Mouse (Mus musculus) forebrain, embryonic 12.5 days (tissue): ENCODE data around the gene Prmt1. TPM values are rescaled to one million over a fixed set of nuclear protein-coding genes. Genes with fewer than 3 reads are reported as not detected.
A peak's percentile ranks its signal among the peaks of the same experiment; 100 is the strongest.
"Not testable (repeated sequence)": the region's sequence is repeated elsewhere in the genome, so short reads cannot be mapped to it uniquely, and the experiment has no call there.

Source experiments
- ATAC-seq: fragments of 200-750 bp; cut with Nextera tagmentation; 2 replicates; pipeline ENCODE4 v1.8.0; 2017; ENCODE audit warnings: moderate TSS enrichment; ENCODE audit not compliant: low FRiP score
- H3K27ac ChIP-seq: fragments of 300-500 bp; sonication (generic); 2 replicates; pipeline ENCODE4 v1.5.1; 2016; ENCODE audit warnings: mild to moderate bottlenecking
- H3K27me3 ChIP-seq: fragments of 300-500 bp; sonication (generic); 2 replicates; pipeline ENCODE4 v1.6.1; 2016; ENCODE audit warnings: mild to moderate bottlenecking
- H3K36me3 ChIP-seq: fragments of 300-500 bp; sonication (generic); replicated peaks from 2 replicates; pipeline ENCODE4 v1.6.1; 2016; ENCODE audit warnings: mild to moderate bottlenecking
- H3K4me1 ChIP-seq: fragments of 300-500 bp; sonication (generic); 2 replicates; pipeline ENCODE4 v1.6.1; 2016
- H3K4me2 ChIP-seq: fragments of 300-500 bp; sonication (generic); 2 replicates; pipeline ENCODE4 v1.6.1; 2016; ENCODE audit warnings: mild to moderate bottlenecking, moderate library complexity
- H3K4me3 ChIP-seq: fragments of 300-500 bp; sonication (generic); replicated peaks from 2 replicates; pipeline ENCODE4 v1.5.1; 2016; ENCODE audit warnings: mild to moderate bottlenecking
- H3K9ac ChIP-seq: fragments of 300-500 bp; sonication (generic); 2 replicates; pipeline ENCODE4 v1.6.1; 2016; ENCODE audit warnings: mild to moderate bottlenecking
- H3K9me3 ChIP-seq: fragments of 300-500 bp; sonication (generic); 2 replicates; pipeline ENCODE4 v1.6.1; 2016
- WGBS: fragments of 180-500 bp; shearing (Covaris S2); methylation state at CpG from one replicate; pipeline ENCODE4 v1.1.7; 2016; 5-methylcytosine and 5-hydroxymethylcytosine counted together
- polyA plus RNA-seq: library from polyadenylated mRNA; unstranded; fragments of >200 nt; fragmentation: Nextera tagmentation; extraction: Ambion mirVana; gene quantifications from 2 replicates; pipeline ENCODE4 v1.2.1, GENCODE M21; 2016

The Prmt1 gene
- polyA plus RNA-seq, result 585 and 631 TPM in 2 replicates

DNA sequence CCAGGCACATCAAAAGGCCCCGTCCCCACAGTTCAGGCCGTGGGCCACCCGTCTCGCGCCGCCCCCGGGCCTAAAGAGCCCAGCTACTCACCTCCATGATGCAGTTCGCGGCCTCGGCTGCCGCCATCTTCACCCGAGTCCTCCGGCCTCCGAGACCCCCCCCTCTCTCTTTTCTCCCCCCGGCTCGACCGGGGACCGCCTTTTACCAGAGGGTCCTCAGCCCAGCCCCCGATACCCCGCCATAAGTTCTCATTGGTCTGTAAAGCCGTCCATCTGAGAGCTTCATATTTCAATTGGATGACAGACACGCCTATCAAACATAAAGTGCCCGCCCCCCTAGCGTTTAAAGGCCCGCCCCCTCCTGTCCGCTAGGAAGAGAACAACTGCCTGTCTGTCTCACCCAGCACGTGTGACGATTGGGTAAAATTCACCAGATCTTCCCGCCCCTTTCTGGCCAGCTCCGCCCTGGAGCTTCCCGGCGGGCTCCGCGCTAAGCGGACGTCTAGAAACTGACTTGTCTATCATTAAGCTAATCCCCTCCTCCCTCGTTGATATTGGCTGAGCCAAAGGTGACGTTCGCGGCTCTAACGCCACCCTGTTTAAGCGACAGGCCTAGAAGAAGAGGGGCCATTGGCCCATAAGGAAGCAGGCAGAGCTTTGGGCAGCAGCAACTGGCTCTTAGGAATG, at the start of gene Prmt1:
Gene Prmt1 (minus strand): TSS at position 377 of the 687 bp plus-strand sequence.
- peak within 1 kb of the TSS; percentile 97 for H3K9ac ChIP-seq
- peak within 1 kb of the TSS; percentile 72 for H3K4me2 ChIP-seq
- no peaks in the 10 kb centered on the region for H3K27me3 ChIP-seq
- no peaks in the 10 kb centered on the region for H3K9me3 ChIP-seq
- under 1% methylated on average over 42 of the region's 42 CpGs for WGBS
- peaks cover 43% of the 10 kb centered on the region for H3K4me1 ChIP-seq
- H3K4me3 ChIP-seq, result peak within 1 kb of the TSS; percentile 96
- H3K27ac ChIP-seq, result peak within 1 kb of the TSS; percentile 95
- ATAC-seq, result peak; percentile 96
- H3K36me3 ChIP-seq, result peaks cover 35% of the 10 kb centered on the region

DNA sequence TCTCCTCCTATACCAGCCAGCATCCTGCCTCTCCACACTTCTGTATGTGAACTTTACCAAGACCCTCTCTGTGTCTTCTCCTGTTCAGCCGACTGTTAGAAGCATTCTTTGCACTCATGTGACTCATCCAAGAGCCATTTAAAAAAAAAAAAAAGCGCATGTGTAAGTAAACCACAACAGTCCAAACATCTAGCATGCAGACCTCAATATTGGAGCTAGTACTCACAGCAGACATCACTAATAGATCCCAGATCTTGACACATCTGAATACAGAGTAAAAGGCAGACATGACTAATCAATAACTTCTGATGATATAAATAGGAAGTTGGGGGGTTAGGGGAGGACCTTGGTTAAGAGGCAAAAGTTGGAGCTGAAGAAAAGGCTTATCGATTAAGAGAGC, 49.3 kb upstream of the Prmt1 start:
- Histone ChIP-seq H3K9me3 (no peaks in the 10 kb centered on the region), H3K9ac (no peak overlapping the region), H3K4me2 (no peak overlapping the region), H3K36me3 (peaks cover 99% of the 10 kb centered on the region), H3K4me3 (no peak overlapping the region), H3K27me3 (no peaks in the 10 kb centered on the region), H3K27ac (no peak overlapping the region), H3K4me1 (no peaks in the 10 kb centered on the region)
- 97% methylated on average over 3 of the region's 3 CpGs for WGBS
- no peak for ATAC-seq

DNA sequence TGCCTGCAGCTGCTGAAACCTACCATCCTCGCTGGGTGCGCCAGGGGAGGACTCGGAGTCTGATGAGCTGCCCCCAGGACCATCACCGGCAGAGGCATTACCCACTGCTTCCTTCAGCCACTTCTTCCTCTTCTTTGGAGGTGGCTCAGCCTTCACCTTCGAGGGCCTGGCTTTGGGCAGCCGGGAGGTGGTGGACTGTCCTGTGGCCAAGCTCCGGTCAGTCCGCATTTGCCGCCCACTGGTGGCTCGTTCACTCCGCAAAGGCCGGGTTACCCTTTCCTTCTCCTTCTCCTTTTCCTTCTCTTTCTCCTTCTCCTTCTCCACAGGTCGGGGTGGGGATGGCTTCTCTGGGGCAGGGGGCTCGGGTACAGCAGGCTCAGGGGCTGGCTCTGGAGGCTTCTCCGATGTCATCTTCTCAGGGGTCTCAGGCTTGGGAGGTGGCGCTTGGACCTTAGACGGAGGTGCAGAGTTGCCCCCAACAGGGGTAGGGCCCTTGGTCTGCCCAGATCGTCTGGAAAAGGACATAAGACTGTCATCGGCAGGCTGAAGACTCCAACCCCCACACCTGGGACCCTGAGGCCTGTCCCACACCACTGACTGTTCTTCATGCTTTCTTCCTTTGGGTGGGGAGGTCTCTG, 47.5 kb upstream of the Prmt1 start:
- no peak overlapping the region for H3K9ac ChIP-seq
- 96% methylated on average over 19 of the region's 19 CpGs for WGBS
- peaks cover 99% of the 10 kb centered on the region for H3K36me3 ChIP-seq
- H3K4me3 ChIP-seq, result no peak overlapping the region
- ATAC-seq, result no peak
- no peak overlapping the region for H3K4me2 ChIP-seq
- no peaks in the 10 kb centered on the region for H3K9me3 ChIP-seq
- H3K27ac ChIP-seq, result no peak overlapping the region
- H3K27me3 ChIP-seq, result no peaks in the 10 kb centered on the region
- H3K4me1 ChIP-seq, result no peaks in the 10 kb centered on the region

DNA sequence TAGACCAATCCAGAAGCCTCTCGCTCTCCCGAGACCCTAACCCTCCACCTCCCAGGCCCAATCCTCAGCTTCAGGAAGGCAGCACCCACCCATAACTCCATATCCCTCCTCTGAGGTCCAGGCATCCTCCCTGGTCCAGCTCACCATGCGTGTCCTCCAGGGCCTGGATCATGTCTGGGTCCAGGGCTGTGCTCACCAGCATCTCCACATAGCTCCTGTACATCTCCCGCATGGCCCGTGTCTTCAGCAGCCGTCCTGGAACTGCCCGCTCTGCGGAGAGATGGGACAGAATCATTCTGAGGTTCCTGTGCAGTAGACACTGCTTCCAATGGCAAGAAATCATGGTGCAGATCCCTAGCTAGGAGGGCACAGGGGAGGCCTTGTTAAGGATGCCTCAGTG, 44.5 kb upstream of the Prmt1 start:
- ATAC-seq, result no peak
- Histone ChIP-seq H3K4me1 (no peaks in the 10 kb centered on the region; the same call in 1 of the 2 replicates), H3K4me3 (no peak overlapping the region), H3K27me3 (no peaks in the 10 kb centered on the region), H3K9ac (no peak overlapping the region), H3K4me2 (no peak overlapping the region), H3K27ac (no peak overlapping the region), H3K9me3 (no peaks in the 10 kb centered on the region), H3K36me3 (peaks cover 89% of the 10 kb centered on the region)
- 92% methylated on average over 8 of the region's 8 CpGs for WGBS

DNA sequence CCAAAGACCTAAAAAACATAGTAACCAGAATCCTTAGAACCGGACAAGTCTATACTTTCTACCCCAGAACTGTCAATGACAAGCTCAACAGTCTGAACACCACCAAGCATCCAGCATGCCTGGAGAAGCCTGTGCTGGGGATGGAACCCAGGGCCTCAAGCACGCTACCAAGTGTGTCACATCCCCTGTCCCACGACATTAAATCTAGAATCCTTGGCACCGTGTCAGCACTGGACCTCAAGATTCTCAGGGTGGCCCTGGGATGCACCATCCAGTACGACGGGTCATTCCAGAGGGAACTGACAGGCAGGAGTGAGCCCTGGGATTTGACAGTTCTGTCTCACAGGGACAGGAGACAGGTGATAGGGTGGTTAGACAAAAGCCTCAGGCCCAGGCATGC, 43.6 kb upstream of the Prmt1 start:
- H3K36me3 ChIP-seq, result peaks cover 81% of the 10 kb centered on the region
- no peaks in the 10 kb centered on the region; the same call in 1 of the 2 replicates for H3K4me1 ChIP-seq
- H3K27ac ChIP-seq, result no peak overlapping the region
- H3K27me3 ChIP-seq, result no peaks in the 10 kb centered on the region
- H3K9ac ChIP-seq, result no peak overlapping the region
- no peak overlapping the region for H3K4me3 ChIP-seq
- no peaks in the 10 kb centered on the region for H3K9me3 ChIP-seq
- no peak overlapping the region for H3K4me2 ChIP-seq
- 91% methylated on average over 6 of the region's 6 CpGs for WGBS
- no peak for ATAC-seq

DNA sequence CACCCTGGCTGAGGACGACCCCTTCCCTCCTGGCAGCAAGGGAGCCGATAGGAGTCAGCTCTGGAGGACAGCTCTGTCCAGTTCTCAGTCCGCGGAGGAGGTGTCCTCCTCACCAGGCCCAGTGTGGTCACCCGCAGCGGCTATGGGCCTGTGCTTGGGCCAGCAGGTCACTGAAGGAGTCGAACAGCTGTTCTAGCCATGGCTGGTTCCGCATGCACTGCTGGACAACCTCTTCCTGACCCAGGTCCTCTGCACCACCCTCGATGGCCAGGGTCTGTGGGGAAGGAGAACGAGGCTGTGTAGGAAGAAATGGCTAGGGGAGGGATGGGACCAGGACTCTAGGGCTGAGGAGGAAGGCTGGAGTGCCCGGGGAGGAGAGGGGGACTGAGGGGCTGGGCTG, 42.0 kb upstream of the Prmt1 start:
- no peaks in the 10 kb centered on the region; the same call in 1 of the 2 replicates for H3K4me1 ChIP-seq
- no peak overlapping the region for H3K27ac ChIP-seq
- peaks cover 64% of the 10 kb centered on the region for H3K36me3 ChIP-seq
- no peaks in the 10 kb centered on the region for H3K9me3 ChIP-seq
- no peak overlapping the region for H3K4me3 ChIP-seq
- H3K27me3 ChIP-seq, result no peaks in the 10 kb centered on the region
- ATAC-seq, result no peak
- no peak overlapping the region for H3K9ac ChIP-seq
- WGBS, result 95% methylated on average over 11 of the region's 11 CpGs
- H3K4me2 ChIP-seq, result no peak overlapping the region

DNA sequence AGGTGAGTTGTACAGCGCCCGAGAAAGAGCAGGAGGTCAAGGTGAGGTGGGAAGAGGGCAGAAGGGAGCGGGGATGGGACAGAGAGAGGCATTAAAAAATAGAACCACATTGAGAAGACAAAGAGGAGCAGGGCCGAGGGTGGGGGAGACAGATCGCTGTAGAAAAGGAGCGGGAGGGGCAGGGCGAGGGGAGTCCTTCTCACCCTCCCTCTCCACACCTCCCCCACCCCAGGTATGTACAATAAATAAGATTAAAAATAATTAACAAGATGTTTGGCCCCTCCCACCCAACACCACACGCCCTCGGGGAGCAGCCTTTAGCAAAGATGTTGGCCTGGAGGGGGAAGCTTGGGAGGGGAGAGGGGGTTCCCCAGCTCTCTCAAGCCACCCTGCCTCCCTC, 41.4 kb upstream of the Prmt1 start:
- Histone ChIP-seq H3K4me3 (no peak overlapping the region), H3K4me1 (no peaks in the 10 kb centered on the region; the same call in 1 of the 2 replicates), H3K27me3 (no peaks in the 10 kb centered on the region), H3K9me3 (no peaks in the 10 kb centered on the region), H3K27ac (no peak overlapping the region), H3K4me2 (no peak overlapping the region), H3K9ac (no peak overlapping the region), H3K36me3 (peaks cover 58% of the 10 kb centered on the region)
- ATAC-seq, result no peak
- 92% methylated on average over 9 of the region's 9 CpGs for WGBS

DNA sequence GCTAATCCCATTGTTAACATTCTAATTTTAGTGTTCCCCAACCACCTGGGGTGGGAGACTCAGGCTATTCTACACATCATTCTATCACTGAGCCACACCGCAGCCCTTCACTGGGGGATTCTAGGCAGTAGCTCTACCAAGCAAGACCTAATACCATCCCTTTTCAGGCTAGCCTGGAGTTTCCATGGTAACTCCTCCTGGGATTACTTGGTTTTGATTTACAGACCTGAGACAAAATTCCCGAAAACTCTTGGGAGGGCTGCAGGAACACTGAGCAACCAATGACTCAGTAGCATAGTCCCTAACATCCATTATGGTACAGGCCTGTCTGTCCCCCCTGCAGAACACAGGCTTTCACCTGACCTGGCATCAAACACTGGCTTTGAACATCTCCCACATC, 39.9 kb upstream of the Prmt1 start:
- WGBS, result 63% methylated on average over 2 of the region's 2 CpGs
- no peak overlapping the region for H3K9ac ChIP-seq
- no peak overlapping the region for H3K27ac ChIP-seq
- H3K4me3 ChIP-seq, result no peak overlapping the region
- no peak overlapping the region for H3K4me2 ChIP-seq
- no peak; the same call in 1 of the 2 replicates for ATAC-seq
- no peaks in the 10 kb centered on the region for H3K27me3 ChIP-seq
- H3K9me3 ChIP-seq, result no peaks in the 10 kb centered on the region
- peaks cover 43% of the 10 kb centered on the region for H3K36me3 ChIP-seq
- H3K4me1 ChIP-seq, result no peaks in the 10 kb centered on the region; the same call in 1 of the 2 replicates

DNA sequence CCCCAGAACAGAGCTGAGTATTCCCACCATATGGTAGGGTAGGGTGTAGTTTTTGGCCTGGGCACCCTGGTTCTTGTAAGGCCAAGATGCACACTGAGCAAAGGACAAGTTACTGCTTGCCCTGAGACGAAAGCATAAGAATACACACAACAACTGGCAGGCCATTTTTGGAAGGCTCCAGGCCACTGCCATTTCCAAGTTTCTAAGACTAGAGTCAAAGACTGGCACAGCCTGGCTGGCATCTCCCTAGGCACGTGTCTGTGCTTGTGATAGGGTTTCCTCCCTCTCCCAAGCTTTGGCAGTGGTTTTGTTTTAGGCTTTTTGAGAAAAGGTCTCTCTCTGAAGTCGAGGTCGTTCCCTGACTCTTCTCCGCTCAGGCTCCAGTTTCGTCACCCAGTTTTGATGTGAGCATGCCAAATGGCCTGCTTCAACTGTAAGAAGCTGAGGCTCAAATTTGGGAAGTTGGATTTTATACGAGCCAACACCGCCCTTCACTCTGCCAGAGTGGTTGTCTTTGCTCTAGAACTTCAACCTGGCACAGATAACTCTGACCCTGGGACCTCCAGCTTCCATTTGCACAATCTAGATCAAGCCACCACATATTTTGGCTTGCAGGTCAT, 39.3 kb upstream of the Prmt1 start:
- Histone ChIP-seq H3K27ac (0 out of 2 replicates have a peak overlapping the region, but pooled peaks have one; percentile 42), H3K36me3 (peaks cover 38% of the 10 kb centered on the region), H3K9me3 (no peaks in the 10 kb centered on the region), H3K4me1 (no peaks in the 10 kb centered on the region; the same call in 1 of the 2 replicates), H3K9ac (no peak overlapping the region), H3K4me2 (no peak overlapping the region), H3K27me3 (no peaks in the 10 kb centered on the region), H3K4me3 (no peak overlapping the region)
- ATAC-seq, result no peak
- WGBS, result 81% methylated on average over 8 of the region's 8 CpGs

DNA sequence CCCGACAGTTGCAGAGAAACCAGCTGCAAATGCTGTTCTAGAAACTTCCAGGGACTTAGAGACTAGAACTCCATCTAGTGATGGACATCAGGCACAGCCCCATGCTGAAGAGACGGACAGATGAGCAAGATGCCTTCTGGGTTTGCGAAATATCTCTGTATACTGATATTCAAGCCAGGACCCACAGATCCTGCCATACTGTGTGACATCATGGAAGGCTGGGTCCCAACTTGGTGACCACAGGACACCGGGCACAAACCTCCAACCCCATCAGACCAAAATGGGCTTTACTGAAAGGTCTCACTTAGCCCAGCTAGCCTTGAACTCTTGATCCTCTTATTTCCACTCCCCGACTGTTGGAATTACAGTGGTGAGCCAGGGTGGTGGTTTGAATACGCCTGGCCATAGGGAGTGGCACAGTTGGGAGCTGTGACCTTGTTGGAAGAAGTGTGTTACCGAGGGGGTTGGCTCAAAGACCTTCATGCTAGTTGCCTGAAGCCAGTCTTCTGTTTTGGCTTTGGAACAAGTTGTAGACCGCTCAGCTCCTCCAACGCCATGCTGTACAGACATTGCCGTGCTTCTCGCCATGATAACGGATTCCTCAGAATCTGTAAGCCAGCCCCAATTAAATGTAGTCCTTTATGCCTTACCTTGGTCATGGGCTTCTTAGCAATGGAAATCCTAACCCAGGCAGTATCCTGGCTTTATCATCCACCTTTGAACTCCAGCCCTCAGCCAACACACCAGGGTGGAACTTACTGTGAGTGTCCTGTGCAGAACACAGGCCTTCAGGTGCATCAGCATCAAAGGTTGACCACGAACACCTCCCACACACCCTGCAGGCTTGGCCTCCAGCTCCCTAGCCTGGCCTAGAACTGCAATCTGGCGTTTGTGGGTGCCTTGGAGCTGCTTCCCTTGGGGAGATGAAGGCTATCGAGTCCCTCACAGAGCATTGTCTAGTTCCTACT, 38.2 kb upstream of the Prmt1 start:
- no peaks in the 10 kb centered on the region for H3K9me3 ChIP-seq
- H3K27ac ChIP-seq, result 0 out of 2 replicates have a peak overlapping the region, but pooled peaks have one; percentile 42
- peaks cover 27% of the 10 kb centered on the region for H3K36me3 ChIP-seq
- ATAC-seq, result no peak
- H3K4me3 ChIP-seq, result no peak overlapping the region
- no peaks in the 10 kb centered on the region; the same call in 1 of the 2 replicates for H3K4me1 ChIP-seq
- no peak overlapping the region for H3K4me2 ChIP-seq
- no peak overlapping the region for H3K9ac ChIP-seq
- WGBS, result 89% methylated on average over 15 of the region's 15 CpGs
- peaks cover 11% of the 10 kb centered on the region for H3K27me3 ChIP-seq

DNA sequence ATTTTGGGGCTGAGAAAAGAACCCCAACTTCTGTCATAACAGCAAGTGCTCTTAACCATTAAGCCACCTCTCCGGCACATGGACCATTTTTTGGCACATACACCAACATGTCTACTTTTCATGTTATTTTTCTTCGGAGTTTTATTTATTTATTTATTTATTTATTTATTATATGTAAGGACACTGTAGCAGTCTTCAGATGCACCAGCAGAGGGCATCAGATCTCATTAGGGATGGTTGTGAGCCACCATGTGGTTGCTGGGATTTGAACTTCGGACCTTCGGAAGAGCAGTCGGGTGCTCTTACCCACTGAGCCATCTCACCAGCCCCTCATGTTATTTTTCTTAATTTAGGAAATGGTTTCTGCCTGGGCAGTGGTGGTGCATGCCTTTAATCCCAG, 37.3 kb upstream of the Prmt1 start:
- H3K9me3 ChIP-seq, H3K9ac ChIP-seq, H3K4me1 ChIP-seq, H3K27ac ChIP-seq, H3K4me2 ChIP-seq, H3K4me3 ChIP-seq, ATAC-seq: not testable (repeated sequence)
- 82% methylated on average over 5 of the region's 5 CpGs for WGBS
- H3K27me3 ChIP-seq, result peaks cover 19% of the 10 kb centered on the region
- H3K36me3 ChIP-seq, result peaks cover 18% of the 10 kb centered on the region

DNA sequence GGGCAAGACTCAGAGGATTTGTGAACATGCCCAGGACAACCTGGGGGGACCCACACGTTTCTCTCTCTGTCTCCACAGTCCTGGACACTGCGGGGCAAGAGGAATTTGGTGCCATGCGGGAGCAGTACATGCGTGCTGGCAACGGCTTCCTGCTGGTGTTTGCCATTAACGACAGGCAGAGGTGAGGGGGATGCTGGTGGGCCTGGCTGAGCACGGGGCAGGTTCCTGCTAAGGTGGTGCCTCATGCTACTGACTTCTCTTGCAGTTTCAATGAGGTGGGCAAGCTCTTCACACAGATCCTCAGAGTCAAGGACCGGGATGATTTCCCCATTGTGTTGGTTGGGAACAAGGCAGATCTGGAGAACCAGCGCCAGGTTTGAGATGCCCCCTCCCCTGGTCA, 33.9 kb upstream of the Prmt1 start:
- Histone ChIP-seq H3K4me3 (no peak overlapping the region), H3K36me3 (no peaks in the 10 kb centered on the region), H3K27ac (no peak overlapping the region), H3K4me1 (peaks cover 15% of the 10 kb centered on the region), H3K9ac (no peak overlapping the region), H3K4me2 (no peak overlapping the region), H3K27me3 (peaks cover 24% of the 10 kb centered on the region), H3K9me3 (no peaks in the 10 kb centered on the region)
- ATAC-seq, result no peak
- WGBS, result 82% methylated on average over 9 of the region's 9 CpGs
